Mouse (Mus musculus) MEL-GATA-1-ER (cell line): ENCODE results near the gene Nbeal1.
A peak's percentile ranks its signal among the peaks of the same experiment; 100 is the strongest.
"Not testable (repeated sequence)": the region's sequence is repeated elsewhere in the genome, so short reads cannot be mapped to it uniquely, and the experiment has no call there.

Experiments
- DNase-seq: peaks from one replicate; pipeline ENCODE4 v3.0.0-alpha.2; 2012; ENCODE audit warnings: low read depth; ENCODE audit errors: extremely low read depth

The Nbeal1 gene

GRCm38 (mm10) chr1:60179932-60180783 is at the start of gene Nbeal1:
Gene Nbeal1, plus strand, starts transcription at chr1:60180599.
- DNase-seq = peak; percentile 95

GRCm38 (mm10) chr1:60137346-60137745 is 43.1 kb upstream of the Nbeal1 start:
- no peak for DNase-seq

- no peak for DNase-seq
Measured at GRCm38 (mm10) chr1:60152700-60153099, 27.7 kb upstream of the Nbeal1 start.

GRCm38 (mm10) chr1:60156651-60157050 is 23.7 kb upstream of the Nbeal1 start:
- no peak for DNase-seq

GRCm38 (mm10) chr1:60158411-60158810 is 22.0 kb upstream of the Nbeal1 start:
- DNase-seq = no peak

- DNase-seq = no peak
Measured at GRCm38 (mm10) chr1:60163676-60164075, 16.7 kb upstream of the Nbeal1 start.

- DNase-seq = no peak
Measured at GRCm38 (mm10) chr1:60169626-60170025, 10.8 kb upstream of the Nbeal1 start.

GRCm38 (mm10) chr1:60170251-60170650 is 10.1 kb upstream of the Nbeal1 start:
- DNase-seq = no peak

GRCm38 (mm10) chr1:60173119-60173518 is 7.3 kb upstream of the Nbeal1 start:
- DNase-seq = no peak

GRCm38 (mm10) chr1:60177814-60178213 is 2.6 kb upstream of the Nbeal1 start:
- DNase-seq = not testable (repeated sequence)

GRCm38 (mm10) chr1:60179376-60179775 is 1.0 kb upstream of the Nbeal1 start:
- DNase-seq = no peak

- DNase-seq = no peak
Measured at GRCm38 (mm10) chr1:60180784-60181221, 404 bp downstream of the Nbeal1 start.

GRCm38 (mm10) chr1:60188454-60188853 is 8.1 kb downstream of the Nbeal1 start:
- DNase-seq = no peak

GRCm38 (mm10) chr1:60196813-60197212 is 16.4 kb downstream of the Nbeal1 start:
- DNase-seq = no peak

GRCm38 (mm10) chr1:60199006-60199405 is 18.6 kb downstream of the Nbeal1 start:
- no peak for DNase-seq

- no peak for DNase-seq
Measured at GRCm38 (mm10) chr1:60236261-60236660, 55.9 kb downstream of the Nbeal1 start.

- DNase-seq = no peak
Measured at GRCm38 (mm10) chr1:60240430-60240829, 60.0 kb downstream of the Nbeal1 start.

- no peak for DNase-seq
Measured at GRCm38 (mm10) chr1:60268113-60268512, 87.7 kb downstream of the Nbeal1 start.

- no peak for DNase-seq
Measured at GRCm38 (mm10) chr1:60269314-60269713, 88.9 kb downstream of the Nbeal1 start.

- DNase-seq = peak; percentile 43
Measured at GRCm38 (mm10) chr1:60272471-60272870, 92.1 kb downstream of the Nbeal1 start.

GRCm38 (mm10) chr1:60293921-60294320 is 113.5 kb downstream of the Nbeal1 start:
- DNase-seq = no peak

- peak; percentile 79 for DNase-seq
Measured at GRCm38 (mm10) chr1:60342808-60343629, 162.6 kb downstream of the Nbeal1 start, which contains the start of gene Cyp20a1. Gene Cyp20a1, plus strand, starts transcription at chr1:60343323.
